Mouse (Mus musculus) limb, embryonic 15.5 days (tissue): ENCODE results near the gene Eri2. TPM values are rescaled to one million over a fixed set of nuclear protein-coding genes. Genes with fewer than 3 reads are reported as not detected.

Experiments used
- ATAC-seq: fragments of 200-750 bp; cut with Nextera tagmentation; 2 replicates; pipeline ENCODE4 v1.8.0; 2017; ENCODE audit warnings: low read depth, moderate TSS enrichment; ENCODE audit not compliant: insufficient number of reproducible peaks, low FRiP score, low TSS enrichment
- H3K27ac ChIP-seq: fragments of 300-500 bp; sonication (generic); 2 replicates; pipeline ENCODE4 v1.5.1; 2015; ENCODE audit warnings: moderate library complexity, mild to moderate bottlenecking, inconsistent platforms
- H3K27me3 ChIP-seq: fragments of 300-500 bp; sonication (generic); 2 replicates; pipeline ENCODE4 v1.6.1; 2015; ENCODE audit warnings: inconsistent platforms
- H3K36me3 ChIP-seq: fragments of 300-500 bp; sonication (generic); 2 replicates; pipeline ENCODE4 v1.6.1; 2015; ENCODE audit warnings: inconsistent platforms
- H3K4me1 ChIP-seq: fragments of 300-500 bp; sonication (generic); 2 replicates; pipeline ENCODE4 v1.6.1; 2015; ENCODE audit warnings: inconsistent platforms
- H3K4me2 ChIP-seq: fragments of 300-500 bp; sonication (generic); 2 replicates; pipeline ENCODE4 v1.6.1; 2015; ENCODE audit warnings: mild to moderate bottlenecking, inconsistent platforms
- H3K4me3 ChIP-seq: fragments of 300-500 bp; sonication (generic); 2 replicates; pipeline ENCODE4 v1.5.1; 2015; ENCODE audit warnings: mild to moderate bottlenecking, inconsistent platforms
- H3K9ac ChIP-seq: fragments of 300-500 bp; sonication (generic); 2 replicates; pipeline ENCODE4 v1.6.1; 2015; ENCODE audit warnings: inconsistent platforms
- H3K9me3 ChIP-seq: fragments of 300-500 bp; sonication (generic); 2 replicates; pipeline ENCODE4 v1.6.1; 2016; ENCODE audit warnings: inconsistent platforms
- whole genome bisulfite sequencing: fragments of 180-500 bp; shearing (Covaris S2); methylation state at CpG from one replicate; pipeline ENCODE4 v1.1.7; 2015; 5-methylcytosine and 5-hydroxymethylcytosine counted together
- polyA plus RNA-seq: library from polyadenylated mRNA; unstranded; fragments of >200 nt; fragmentation: Nextera tagmentation; extraction: Ambion mirVana; gene quantifications from 2 replicates; pipeline ENCODE4 v1.2.1, GENCODE M21; 2015

The Eri2 gene
- 16.9 and 20.3 TPM in 2 replicates for polyA plus RNA-seq

- ATAC-seq, result peak; percentile 97
- Histone ChIP-seq H3K4me2 (peak within 1 kb of the TSS; percentile 77), H3K9ac (peak within 1 kb of the TSS; percentile 62), H3K4me3 (peak within 1 kb of the TSS; percentile 73), H3K4me1 (peaks cover 12% of the 10 kb centered on the region; the same call in 1 of the 2 replicates), H3K27ac (peak within 1 kb of the TSS; percentile 79), H3K9me3 (no peaks in the 10 kb centered on the region), H3K27me3 (no peaks in the 10 kb centered on the region), H3K36me3 (peaks cover 16% of the 10 kb centered on the region)
- WGBS, result 0% methylated on average over 53 of the region's 53 CpGs
Observed at GRCm38 (mm10) chr7:119793586-119794250, at the start of gene Eri2, which contains the start of gene Rexo5. Eri2 (minus strand) TSS chr7:119794058. Rexo5 (plus strand) TSS chr7:119794006.

- Histone ChIP-seq H3K4me3 (no peak overlapping the region), H3K9me3 (no peaks in the 10 kb centered on the region), H3K9ac (no peak overlapping the region), H3K27me3 (no peaks in the 10 kb centered on the region), H3K4me2 (no peak overlapping the region), H3K4me1 (no peaks in the 10 kb centered on the region), H3K27ac (no peak overlapping the region), H3K36me3 (peaks cover 12% of the 10 kb centered on the region; the same call in 1 of the 2 replicates)
- no peak for ATAC-seq
- WGBS, result 90% methylated on average over 4 of the region's 4 CpGs
Observed at GRCm38 (mm10) chr7:119841820-119842449, 48.1 kb upstream of the Eri2 start.

- Histone ChIP-seq H3K9ac (no peak overlapping the region), H3K4me1 (no peaks in the 10 kb centered on the region), H3K4me3 (no peak overlapping the region), H3K4me2 (no peak overlapping the region), H3K9me3 (no peaks in the 10 kb centered on the region), H3K27ac (no peak overlapping the region), H3K27me3 (no peaks in the 10 kb centered on the region), H3K36me3 (peaks cover 3% of the 10 kb centered on the region; the same call in 1 of the 2 replicates)
- ATAC-seq, result no peak
- 90% methylated on average over 4 of the region's 4 CpGs for WGBS
Observed at GRCm38 (mm10) chr7:119835996-119836777, 42.3 kb upstream of the Eri2 start.

GRCm38 (mm10) chr7:119835371-119835770, 41.5 kb upstream of the Eri2 start:
- no peak overlapping the region for H3K9ac ChIP-seq
- H3K9me3 ChIP-seq, result no peaks in the 10 kb centered on the region
- no peaks in the 10 kb centered on the region for H3K27me3 ChIP-seq
- H3K4me1 ChIP-seq, result no peaks in the 10 kb centered on the region
- no peak overlapping the region for H3K27ac ChIP-seq
- no peak for ATAC-seq
- no peak overlapping the region for H3K4me3 ChIP-seq
- no peak overlapping the region for H3K4me2 ChIP-seq
- WGBS, result 97% methylated on average over 1 of the region's 1 CpGs
- peaks cover 3% of the 10 kb centered on the region; the same call in 1 of the 2 replicates for H3K36me3 ChIP-seq

GRCm38 (mm10) chr7:119808723-119809122, 14.9 kb upstream of the Eri2 start:
- Histone ChIP-seq H3K9me3 (no peaks in the 10 kb centered on the region), H3K9ac (no peak overlapping the region), H3K4me1 (no peaks in the 10 kb centered on the region), H3K27ac (no peak overlapping the region), H3K4me2 (no peak overlapping the region), H3K27me3 (no peaks in the 10 kb centered on the region), H3K4me3 (no peak overlapping the region), H3K36me3 (peaks cover 49% of the 10 kb centered on the region)
- ATAC-seq, result no peak
- WGBS, result 90% methylated on average over 3 of the region's 3 CpGs

- Histone ChIP-seq H3K36me3 (peaks cover 43% of the 10 kb centered on the region), H3K27ac (no peak overlapping the region), H3K9ac (no peak overlapping the region), H3K4me3 (no peak overlapping the region), H3K9me3 (no peaks in the 10 kb centered on the region), H3K4me1 (no peaks in the 10 kb centered on the region), H3K27me3 (no peaks in the 10 kb centered on the region), H3K4me2 (no peak overlapping the region)
- 90% methylated on average over 5 of the region's 5 CpGs for WGBS
- ATAC-seq, result no peak
Observed at GRCm38 (mm10) chr7:119807396-119807795, 13.5 kb upstream of the Eri2 start.

GRCm38 (mm10) chr7:119800991-119801390, 7.1 kb upstream of the Eri2 start:
- Histone ChIP-seq H3K27ac (no peak overlapping the region), H3K27me3 (no peaks in the 10 kb centered on the region), H3K9me3 (no peaks in the 10 kb centered on the region), H3K4me1 (no peaks in the 10 kb centered on the region), H3K4me2 (no peak overlapping the region), H3K36me3 (peaks cover 7% of the 10 kb centered on the region; the same call in 1 of the 2 replicates), H3K4me3 (no peak overlapping the region), H3K9ac (no peak overlapping the region)
- ATAC-seq, result no peak
- WGBS, result 77% methylated on average over 3 of the region's 3 CpGs

GRCm38 (mm10) chr7:119800488-119800887, 6.6 kb upstream of the Eri2 start:
- ATAC-seq, result no peak
- no peak overlapping the region for H3K4me3 ChIP-seq
- 79% methylated on average over 3 of the region's 3 CpGs for WGBS
- H3K27ac ChIP-seq, result no peak overlapping the region
- H3K36me3 ChIP-seq, result peaks cover 6% of the 10 kb centered on the region; the same call in 1 of the 2 replicates
- no peak overlapping the region for H3K9ac ChIP-seq
- H3K27me3 ChIP-seq, result no peaks in the 10 kb centered on the region
- no peaks in the 10 kb centered on the region for H3K9me3 ChIP-seq
- no peaks in the 10 kb centered on the region for H3K4me1 ChIP-seq
- H3K4me2 ChIP-seq, result no peak overlapping the region

- Histone ChIP-seq H3K9me3 (no peaks in the 10 kb centered on the region), H3K4me3 (peak overlapping the region; percentile 19; the same call in 1 of the 2 replicates), H3K27ac (no peak overlapping the region), H3K27me3 (no peaks in the 10 kb centered on the region), H3K9ac (no peak overlapping the region), H3K4me1 (peaks cover 12% of the 10 kb centered on the region; the same call in 1 of the 2 replicates), H3K36me3 (0 out of 2 replicates have a peak, but pooled peaks cover 9% of the 10 kb centered on the region), H3K4me2 (peak overlapping the region; percentile 12; the same call in 1 of the 2 replicates)
- ATAC-seq, result no peak
Observed at GRCm38 (mm10) chr7:119795311-119795710, 1.5 kb upstream of the Eri2 start.

- Histone ChIP-seq H3K36me3 (peaks cover 16% of the 10 kb centered on the region), H3K9me3 (no peaks in the 10 kb centered on the region), H3K27me3 (no peaks in the 10 kb centered on the region), H3K27ac (peak overlapping the region; percentile 79), H3K4me3 (peak overlapping the region; percentile 73), H3K9ac (peak overlapping the region; percentile 62), H3K4me2 (peak overlapping the region; percentile 77), H3K4me1 (peaks cover 12% of the 10 kb centered on the region; the same call in 1 of the 2 replicates)
- ATAC-seq, result peak; percentile 81
- under 1% methylated on average over 21 of the region's 21 CpGs for WGBS
Observed at GRCm38 (mm10) chr7:119794251-119794638, 387 bp upstream of the Eri2 start.

GRCm38 (mm10) chr7:119789024-119789423, 4.8 kb downstream of the Eri2 start:
- H3K27ac ChIP-seq, result no peak overlapping the region
- no peak for ATAC-seq
- WGBS, result 87% methylated on average over 3 of the region's 3 CpGs
- H3K4me3 ChIP-seq, result no peak overlapping the region
- no peak overlapping the region for H3K9ac ChIP-seq
- H3K36me3 ChIP-seq, result peaks cover 43% of the 10 kb centered on the region
- H3K27me3 ChIP-seq, result no peaks in the 10 kb centered on the region
- H3K4me1 ChIP-seq, result peaks cover 8% of the 10 kb centered on the region; the same call in 1 of the 2 replicates
- no peak overlapping the region for H3K4me2 ChIP-seq
- no peaks in the 10 kb centered on the region for H3K9me3 ChIP-seq
